Mouse (Mus musculus): ENCODE results near the gene Zfp972.
"Not testable (repeated sequence)": the region's sequence is repeated elsewhere in the genome, so short reads cannot be mapped to it uniquely, and the experiment has no call there.

- TF ChIP-seq EP300, CTCF (IDR thresholded peaks at IDR 0.05; ENCODE audit: low read depth): not testable (repeated sequence)
Measured at GRCm38 (mm10) chr2:177974814-177975213, 49.4 kb upstream of the Zfp972 start.

All from liver, postnatal 0 days (tissue).